Mouse (Mus musculus) frontal cortex, postnatal 10 days (tissue): ENCODE data around the gene Oosp2.
A peak's percentile ranks its signal among the peaks of the same experiment; 100 is the strongest.

Experiments used
- DNase-seq, 2 experiments: peaks; one replicate each; pipeline ENCODE4 v3.0.0; 2022; ENCODE audit warnings: low spot score in 2 of 2, mixed read lengths in 1 of 2

The Oosp2 gene

DNA sequence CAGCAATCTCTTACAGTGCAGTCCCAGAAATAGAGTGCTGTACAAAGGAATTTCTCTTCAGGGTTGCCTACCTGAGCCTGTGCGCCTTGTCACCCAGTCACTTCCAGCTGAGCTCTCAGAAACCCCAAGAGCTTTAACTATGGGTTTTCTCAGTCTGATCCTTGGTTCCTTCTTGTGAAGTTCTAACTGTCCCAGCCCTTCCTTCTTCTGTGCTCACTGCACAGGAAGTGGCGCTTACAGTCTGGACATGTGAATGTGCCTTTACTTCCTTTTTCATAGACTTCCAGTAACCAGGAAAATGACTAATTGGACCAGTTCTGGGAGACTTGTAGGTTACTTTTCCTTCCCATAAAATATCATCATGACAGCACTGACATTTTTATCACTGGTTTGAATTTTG lies 55.8 kb downstream of the Oosp2 start, which contains the start of gene Ms4a6d:
TSS of gene Ms4a6d (minus strand) at position 247 of the 400 bp plus-strand sequence.
- no peak for DNase-seq

DNA sequence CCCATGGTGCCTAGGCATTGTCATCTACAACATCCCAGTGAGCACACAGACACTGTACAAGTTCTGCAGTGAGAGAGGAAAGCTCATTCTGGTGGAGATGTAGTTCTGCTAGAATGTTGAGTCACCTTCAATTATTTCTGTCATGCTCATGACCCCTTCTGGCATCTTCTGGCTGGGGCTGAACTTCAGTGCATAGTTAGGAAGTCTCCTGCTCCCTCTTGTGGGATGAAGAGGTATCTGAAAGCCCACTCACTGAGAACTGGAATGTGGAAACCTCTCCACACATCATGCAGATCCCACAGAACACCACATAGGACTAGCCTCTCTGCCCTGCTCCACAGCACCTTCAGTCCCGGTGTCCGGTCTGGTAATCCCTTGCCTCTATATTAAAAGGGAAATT lies 58.3 kb downstream of the Oosp2 start:
- DNase-seq: peak in 1 of 2 experiments; percentile 14

DNA sequence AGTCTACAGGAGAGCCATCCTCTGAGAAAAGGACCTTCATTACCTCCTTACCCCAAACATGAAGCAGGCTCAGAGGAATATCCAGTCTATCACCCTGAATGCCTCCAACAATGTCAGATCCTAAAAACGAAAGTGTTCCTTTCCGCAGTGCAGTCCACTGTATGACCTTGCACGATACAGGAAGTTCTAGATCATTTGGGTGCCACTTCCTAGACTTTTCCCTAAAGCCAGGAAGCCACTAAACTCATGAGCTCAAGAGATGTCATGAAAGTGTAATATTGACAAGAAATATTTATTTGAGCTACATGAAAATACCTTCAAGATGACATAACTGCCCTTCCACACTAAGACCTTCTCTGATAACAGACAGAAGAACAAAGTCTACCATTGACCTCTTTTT lies 59.0 kb downstream of the Oosp2 start:
- DNase-seq: no peak
